Comparison of ENCODE assay signal across 7 mouse cellular contexts in genomic region chr8:116733648-116734014, GRCm38 (mm10). TPM values are rescaled to one million over a fixed set of nuclear protein-coding genes. Genes with fewer than 3 reads are reported as not detected.
DNase-seq lines count a peak whose midpoint lies in the region; ATAC-seq lines count a peak whose summit lies in the region.

No protein-coding gene starts in this region.

- no peak overlapping the region for H3K27ac ChIP-seq in lung, embryonic 16.5 days (ENCODE audit: low read length)
- no peak overlapping the region for H3K27ac ChIP-seq in forebrain, embryonic 13.5 days
- no peak overlapping the region for H3K27ac ChIP-seq in limb, embryonic 12.5 days
- no peak overlapping the region for H3K27ac ChIP-seq in stomach, embryonic 15.5 days

- WGBS in lung, embryonic 16.5 days, result 25% methylated on average over 3 of the region's 3 CpGs
- WGBS in forebrain, embryonic 13.5 days, result 20% methylated on average over 3 of the region's 3 CpGs
- WGBS in limb, embryonic 12.5 days, result 24% methylated on average over 3 of the region's 3 CpGs
- WGBS in stomach, embryonic 15.5 days, result 28% methylated on average over 3 of the region's 3 CpGs

- 0 out of 2 replicates have a peak, but pooled peaks cover 6% of the 10 kb centered on the region for H3K4me1 ChIP-seq in lung, embryonic 16.5 days (replicated peaks; ENCODE audit: control insufficient read depth, insufficient read depth, low read length)
- H3K4me1 ChIP-seq in forebrain, embryonic 13.5 days, result peaks cover 10% of the 10 kb centered on the region
- peaks cover 5% of the 10 kb centered on the region for H3K4me1 ChIP-seq in limb, embryonic 12.5 days (replicated peaks)
- H3K4me1 ChIP-seq in stomach, embryonic 15.5 days, result peaks cover 12% of the 10 kb centered on the region; the same call in 1 of the 2 replicates

- peaks cover 2% of the 10 kb centered on the region; the same call in 1 of the 2 replicates for H3K36me3 ChIP-seq in lung, embryonic 16.5 days (ENCODE audit: control insufficient read depth, insufficient read depth, low read length)
- H3K36me3 ChIP-seq in forebrain, embryonic 13.5 days (ENCODE audit: poor library complexity, severe bottlenecking), result peaks cover 5% of the 10 kb centered on the region; the same call in 1 of the 2 replicates
- peaks cover 3% of the 10 kb centered on the region; the same call in 1 of the 2 replicates for H3K36me3 ChIP-seq in limb, embryonic 12.5 days
- H3K36me3 ChIP-seq in stomach, embryonic 15.5 days, result no peaks in the 10 kb centered on the region

- H3K4me2 ChIP-seq in lung, embryonic 16.5 days (ENCODE audit: low read depth, low read length), result peak overlapping the region; percentile 88
- peak overlapping the region; percentile 73 for H3K4me2 ChIP-seq in forebrain, embryonic 13.5 days
- peak overlapping the region; percentile 82 for H3K4me2 ChIP-seq in limb, embryonic 12.5 days
- H3K4me2 ChIP-seq in stomach, embryonic 15.5 days, result peak overlapping the region; percentile 89

- peak overlapping the region; percentile 89 for H3K9ac ChIP-seq in lung, embryonic 16.5 days (ENCODE audit: low read length)
- H3K9ac ChIP-seq in forebrain, embryonic 13.5 days, result peak overlapping the region; percentile 78
- H3K9ac ChIP-seq in limb, embryonic 12.5 days (replicated peaks), result peak overlapping the region; percentile 84
- H3K9ac ChIP-seq in stomach, embryonic 15.5 days, result peak overlapping the region; percentile 62; the same call in 1 of the 2 replicates

- no peak for DNase-seq in lung, adult 18-20 months
- no peak for DNase-seq in gastrocnemius, postnatal 10 days
- no peak for DNase-seq in gastrocnemius, adult 8-10 months (ENCODE audit: low spot score in 2 of 2)

- H3K9me3 ChIP-seq in lung, embryonic 16.5 days (ENCODE audit: control insufficient read depth, low read length), result 0 out of 2 replicates have a peak, but pooled peaks cover 4% of the 10 kb centered on the region
- no peaks in the 10 kb centered on the region for H3K9me3 ChIP-seq in forebrain, embryonic 13.5 days (replicated peaks)
- peaks cover 3% of the 10 kb centered on the region; the same call in 1 of the 2 replicates for H3K9me3 ChIP-seq in limb, embryonic 12.5 days
- H3K9me3 ChIP-seq in stomach, embryonic 15.5 days, result no peaks in the 10 kb centered on the region

- peak; percentile 6; the same call in 1 of the 2 replicates for ATAC-seq in lung, embryonic 16.5 days (ENCODE audit: low read depth)
- ATAC-seq in forebrain, embryonic 13.5 days, result no peak
- no peak for ATAC-seq in limb, embryonic 12.5 days (ENCODE audit: insufficient number of reproducible peaks, insufficient read depth, low FRiP score, low TSS enrichment, low read depth)
- no peak; the same call in 1 of the 2 replicates for ATAC-seq in stomach, embryonic 15.5 days (ENCODE audit: insufficient read depth, low FRiP score, low read depth)

- H3K27me3 ChIP-seq in lung, embryonic 16.5 days (ENCODE audit: control insufficient read depth, insufficient read depth, low read depth, low read length), result peaks cover 6% of the 10 kb centered on the region; the same call in 1 of the 2 replicates
- H3K27me3 ChIP-seq in forebrain, embryonic 13.5 days, result peaks cover 11% of the 10 kb centered on the region; the same call in 1 of the 2 replicates
- H3K27me3 ChIP-seq in limb, embryonic 12.5 days, result peaks cover 20% of the 10 kb centered on the region
- H3K27me3 ChIP-seq in stomach, embryonic 15.5 days (replicated peaks), result no peaks in the 10 kb centered on the region; the same call in 1 of the 2 replicates

- peak overlapping the region; percentile 88 for H3K4me3 ChIP-seq in lung, embryonic 16.5 days (ENCODE audit: low read length)
- peak overlapping the region; percentile 77 for H3K4me3 ChIP-seq in forebrain, embryonic 13.5 days
- H3K4me3 ChIP-seq in limb, embryonic 12.5 days (replicated peaks), result peak overlapping the region; percentile 69
- H3K4me3 ChIP-seq in stomach, embryonic 15.5 days (replicated peaks), result peak overlapping the region; percentile 83

RNA-seq across cellular contexts. Expression of gene Cdyl2, which starts 0.8 kb away (rescaled TPM):
- polyA plus RNA-seq in lung, embryonic 16.5 days (2015; fragmentation: Nextera tagmentation; extraction: Ambion mirVana), result 6.4 and 7.3 TPM in 2 replicates
- polyA plus RNA-seq in forebrain, embryonic 13.5 days (2015; fragmentation: Nextera tagmentation; extraction: Ambion mirVana), result 7.0 and 8.5 TPM in 2 replicates
- polyA plus RNA-seq in limb, embryonic 12.5 days (2016; fragmentation: Nextera tagmentation; extraction: Ambion mirVana), result 8.1 and 8.2 TPM in 2 replicates
- 5.2 and 6.3 TPM in 2 replicates for polyA plus RNA-seq in stomach, embryonic 15.5 days (2015; fragmentation: Nextera tagmentation; extraction: Ambion mirVana)
- total RNA-seq in gastrocnemius, postnatal 10 days (2021), result 1 to 10 TPM; 5.5 to 6.5 TPM
- 1 to 10 TPM; 2.7 to 4.8 (median 3.2) TPM for total RNA-seq in gastrocnemius, adult 8-10 months (2022)
